Mouse (Mus musculus) midbrain, embryonic 10.5 days (tissue): Measurements from ENCODE around the gene Psmb6. TPM values are rescaled to one million over a fixed set of nuclear protein-coding genes. Genes with fewer than 3 reads are reported as not detected.

Experiments used
- polyA plus RNA-seq: library from polyadenylated mRNA; unstranded; fragments of >200 nt; fragmentation: Nextera tagmentation; extraction: Ambion mirVana; gene quantifications from 2 replicates; pipeline ENCODE4 v1.2.1, GENCODE M21; 2016

Gene Psmb6
- polyA plus RNA-seq, 1 experiment from 2014 or later = 1,129 TPM

Other genes with a start within 250 kb of the Psmb6 start
- not detected in 2 replicates for gene Alox12e, start 202.7 kb upstream of the Psmb6 start, polyA plus RNA-seq
- gene Alox15, start 173.3 kb upstream of the Psmb6 start, polyA plus RNA-seq = 0.26 TPM in 1 of 2 replicates, not detected in the other
- 52.2 and 53.2 TPM in 2 replicates for gene Pelp1, start 115.3 kb upstream of the Psmb6 start, polyA plus RNA-seq
- gene Arrb2, start 92.7 kb upstream of the Psmb6 start, polyA plus RNA-seq = 28.3 and 37.4 TPM in 2 replicates
- 39.7 and 44.6 TPM in 2 replicates for gene Med11, start 73.4 kb upstream of the Psmb6 start, polyA plus RNA-seq
- gene Zmynd15, start 65.9 kb upstream of the Psmb6 start, polyA plus RNA-seq = 0.14 and 0.40 TPM in 2 replicates
- 0.46 and 0.63 TPM in 2 replicates for gene Cxcl16, start 65.4 kb upstream of the Psmb6 start, polyA plus RNA-seq
- 0.22 TPM in 1 of 2 replicates, not detected in the other for gene Tm4sf5, start 20.1 kb upstream of the Psmb6 start, polyA plus RNA-seq
- not detected in 2 replicates for gene Vmo1, start 10.8 kb upstream of the Psmb6 start, polyA plus RNA-seq
- gene Gltpd2, start 6.2 kb upstream of the Psmb6 start, polyA plus RNA-seq = 0.15 and 0.25 TPM in 2 replicates
- gene Gm40193, start 7.6 kb downstream of the Psmb6 start, polyA plus RNA-seq = not detected in 2 replicates
- gene Pld2, start 14.7 kb downstream of the Psmb6 start, polyA plus RNA-seq = 3.5 and 4.1 TPM in 2 replicates
- gene Mink1, start 37.5 kb downstream of the Psmb6 start, polyA plus RNA-seq = 10.3 and 12.6 TPM in 2 replicates
- gene 4930544D05Rik, start 90.5 kb downstream of the Psmb6 start, polyA plus RNA-seq = not detected in 2 replicates
- not detected in 2 replicates for gene Chrne, start 93.8 kb downstream of the Psmb6 start, polyA plus RNA-seq
- gene Gp1ba, start 113.8 kb downstream of the Psmb6 start, polyA plus RNA-seq = 0.44 and 0.48 TPM in 2 replicates
- gene Rnf167, start 121.9 kb downstream of the Psmb6 start, polyA plus RNA-seq = 85.6 and 96.3 TPM in 2 replicates
- gene Slc25a11, start 122.1 kb downstream of the Psmb6 start, polyA plus RNA-seq = 142 and 149 TPM in 2 replicates
- gene Pfn1, start 129.3 kb downstream of the Psmb6 start, polyA plus RNA-seq = 1,553 and 1,733 TPM in 2 replicates
- gene Eno3, start 131.8 kb downstream of the Psmb6 start, polyA plus RNA-seq = 22.6 and 32.8 TPM in 2 replicates
- gene Spag7, start 144.0 kb downstream of the Psmb6 start, polyA plus RNA-seq = 186 TPM in 2 replicates
- 9.8 and 12.4 TPM in 2 replicates for gene Camta2, start 162.7 kb downstream of the Psmb6 start, polyA plus RNA-seq
- 1.00 and 1.3 TPM in 2 replicates for gene Inca1, start 174.8 kb downstream of the Psmb6 start, polyA plus RNA-seq
- gene Kif1c, start 175.2 kb downstream of the Psmb6 start, polyA plus RNA-seq = 1.8 and 2.0 TPM in 2 replicates
- gene Zfp3, start 238.8 kb downstream of the Psmb6 start, polyA plus RNA-seq = 6.9 and 10.2 TPM in 2 replicates